Mouse (Mus musculus): Measurements from ENCODE around the gene Eif2ak4. TPM values are rescaled to one million over a fixed set of nuclear protein-coding genes. Genes with fewer than 3 reads are reported as not detected.

Eif2ak4 gene
- polyA plus RNA-seq, 1 experiment from 2014 or later: 3.1 TPM

DNA sequence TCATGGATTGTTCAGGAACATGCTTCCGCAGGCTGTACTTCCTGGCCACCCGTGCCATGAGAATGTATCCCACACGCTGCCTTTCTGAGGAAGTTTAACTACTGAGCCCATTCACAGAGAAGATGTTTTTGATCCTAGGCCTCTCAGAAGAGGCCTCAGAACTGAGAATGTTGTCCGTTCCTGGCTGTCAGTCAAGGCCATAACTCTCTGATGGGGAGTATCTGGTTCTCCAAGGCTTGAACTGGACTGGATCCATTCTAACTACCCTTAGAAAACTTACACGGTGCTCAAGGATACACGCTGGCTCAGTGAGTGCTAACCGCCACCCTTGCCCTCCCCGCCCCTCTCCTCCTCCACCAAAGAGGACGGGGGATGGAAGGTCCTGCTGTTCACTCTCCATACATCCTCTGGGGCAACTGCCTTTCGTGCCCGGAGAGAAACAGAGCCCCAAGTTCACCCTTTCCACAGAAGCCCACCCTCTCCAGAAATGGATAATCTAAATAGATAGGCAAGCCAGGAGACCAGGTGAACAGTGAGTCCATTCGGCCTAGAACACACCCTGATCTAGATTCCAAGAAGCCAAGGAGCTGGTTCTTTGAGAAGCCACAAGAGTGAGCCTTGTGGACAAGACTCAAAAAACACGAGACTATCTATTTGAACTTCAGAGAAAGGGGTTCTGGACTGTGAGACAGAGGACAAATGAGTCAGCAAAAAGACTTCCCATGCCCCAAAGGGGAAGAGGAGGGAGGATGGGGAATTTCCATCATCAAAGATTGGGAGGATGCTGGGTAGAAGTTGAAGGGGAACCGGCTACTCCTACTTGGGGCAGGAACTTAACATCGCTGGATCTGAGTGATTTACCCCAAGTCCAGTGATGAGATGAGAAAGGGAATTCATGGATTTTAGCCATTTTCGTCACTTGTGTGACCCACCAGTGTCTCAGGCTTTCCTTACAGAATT, 124.3 kb downstream of the Eif2ak4 start:
- no peak for DNase-seq

DNA sequence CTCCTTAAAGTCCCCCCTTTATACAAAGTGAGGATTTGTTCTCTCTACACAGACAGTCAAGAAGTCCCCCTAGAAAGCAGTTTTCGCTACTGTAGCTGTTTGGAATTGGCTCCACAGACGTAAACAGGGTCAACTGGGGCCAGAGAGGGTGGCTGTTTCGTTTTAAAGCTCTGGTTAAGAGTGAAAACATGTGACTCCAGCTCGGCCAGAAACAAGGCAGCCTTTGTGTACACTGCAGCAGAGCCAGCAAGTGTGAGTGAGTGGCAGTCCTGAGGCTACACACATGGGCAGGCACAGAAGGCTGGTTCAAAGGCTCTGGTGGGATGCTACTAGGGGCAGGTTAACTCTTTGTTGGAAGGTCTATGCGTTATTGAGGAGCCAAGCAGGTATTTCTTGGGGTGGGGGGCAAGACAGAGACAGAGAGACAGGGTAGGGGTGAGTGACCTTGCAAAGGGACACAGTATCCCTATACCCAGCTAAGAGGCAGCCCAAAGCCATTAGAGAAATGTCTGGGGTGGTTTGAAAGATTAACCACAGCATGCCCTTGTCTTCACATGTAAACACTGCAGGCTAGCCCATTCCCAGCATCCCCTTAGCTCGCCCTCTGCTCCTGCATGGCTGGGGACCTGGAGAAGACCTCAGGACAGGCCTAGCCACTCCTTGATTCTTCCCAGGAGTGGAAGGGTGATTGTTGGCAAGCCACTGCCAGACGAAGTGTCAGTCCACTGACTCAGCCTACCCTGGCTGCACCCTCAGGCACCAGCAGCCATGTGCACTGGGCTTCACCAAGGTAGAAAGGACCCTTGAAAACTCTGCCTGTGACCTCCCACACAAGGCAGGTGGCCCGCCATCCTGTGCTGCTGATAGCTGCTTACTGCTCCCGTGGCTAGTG, 131.9 kb downstream of the Eif2ak4 start:
- Histone ChIP-seq H3K4me2 (ENCODE audit: low read depth, low read length) (no peak overlapping the region), H3K4me3 (ENCODE audit: low read depth, low read length) (no peak overlapping the region), H3K27ac (ENCODE audit: low read depth) (peak overlapping the region; percentile 67), H3K27me3 (ENCODE audit: insufficient read depth, low read length) (no peaks in the 10 kb centered on the region), H3K36me3 (replicated peaks; ENCODE audit: insufficient read depth, low read length) (no peaks in the 10 kb centered on the region), H3K9me3 (ENCODE audit: low read length) (no peaks in the 10 kb centered on the region), H3K4me1 (ENCODE audit: insufficient read depth) (peaks cover 25% of the 10 kb centered on the region), H3K9ac (replicated peaks) (no peak overlapping the region)
- peak; percentile 56 for DNase-seq
- 38% methylated on average over 9 of the region's 9 CpGs for WGBS (ENCODE audit: insufficient replicate concordance)
- TF ChIP-seq CTCF (IDR thresholded peaks at IDR 0.05; ENCODE audit: low read depth): no peak
- TF ChIP-seq EP300 (IDR thresholded peaks at IDR 0.05; ENCODE audit: low read depth): no peak
- peak; percentile 88 for ATAC-seq

More for the DNA sequence above, 124.3 kb downstream of the Eif2ak4 start:
- no peak for TF ChIP-seq CTCF (IDR thresholded peaks at IDR 0.05; ENCODE audit: low read depth)
- TF ChIP-seq EP300 (IDR thresholded peaks at IDR 0.05; ENCODE audit: low read depth): no peak
- no peak overlapping the region for H3K4me2 ChIP-seq (ENCODE audit: low read depth, low read length)
- H3K4me3 ChIP-seq (ENCODE audit: low read depth, low read length): no peak overlapping the region
- WGBS (ENCODE audit: insufficient replicate concordance): 72% methylated on average over 16 of the region's 16 CpGs
- H3K27me3 ChIP-seq (ENCODE audit: insufficient read depth, low read length): no peaks in the 10 kb centered on the region
- H3K27ac ChIP-seq (ENCODE audit: low read depth): no peak overlapping the region
- H3K4me1 ChIP-seq (ENCODE audit: insufficient read depth): 0 out of 2 replicates have a peak, but pooled peaks cover 3% of the 10 kb centered on the region
- H3K9me3 ChIP-seq (ENCODE audit: low read length): no peaks in the 10 kb centered on the region
- H3K36me3 ChIP-seq (replicated peaks; ENCODE audit: insufficient read depth, low read length): no peaks in the 10 kb centered on the region
- H3K9ac ChIP-seq (replicated peaks): no peak overlapping the region; the same call in 1 of the 2 replicates
- ATAC-seq: no peak

DNA sequence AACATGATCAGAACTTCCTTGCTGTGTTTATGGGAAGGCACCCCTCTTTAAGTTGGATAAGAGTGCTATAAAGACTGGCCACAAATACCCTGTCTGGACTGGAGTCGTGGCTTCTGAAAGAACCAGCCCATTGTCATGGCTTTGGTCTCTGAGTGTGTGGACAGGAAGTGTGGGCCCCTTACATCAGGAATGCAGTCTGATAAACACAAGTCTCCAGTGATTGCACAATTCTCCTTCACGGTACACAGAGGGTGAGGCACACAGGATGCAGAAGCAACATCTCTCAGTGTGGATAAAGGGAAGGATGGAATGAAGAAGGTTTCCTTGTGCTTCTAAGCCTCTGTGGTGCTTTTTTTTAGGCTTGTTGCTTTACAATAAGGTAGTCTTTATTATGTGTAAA, 133.8 kb downstream of the Eif2ak4 start:
- TF ChIP-seq CTCF (IDR thresholded peaks at IDR 0.05; ENCODE audit: low read depth): no peak
- TF ChIP-seq EP300 (IDR thresholded peaks at IDR 0.05; ENCODE audit: low read depth): peak; percentile 35; the same call in 1 of the 2 replicates
- Histone ChIP-seq H3K9me3 (ENCODE audit: low read length) (no peaks in the 10 kb centered on the region), H3K27me3 (ENCODE audit: insufficient read depth, low read length) (no peaks in the 10 kb centered on the region), H3K27ac (ENCODE audit: low read depth) (no peak overlapping the region), H3K4me1 (ENCODE audit: insufficient read depth) (peaks cover 25% of the 10 kb centered on the region), H3K36me3 (replicated peaks; ENCODE audit: insufficient read depth, low read length) (no peaks in the 10 kb centered on the region), H3K9ac (replicated peaks) (no peak overlapping the region), H3K4me2 (ENCODE audit: low read depth, low read length) (no peak overlapping the region), H3K4me3 (ENCODE audit: low read depth, low read length) (no peak overlapping the region)
- peak; percentile 56; the same call in 1 of the 2 replicates for ATAC-seq
- 2% methylated on average over 2 of the region's 2 CpGs for WGBS (ENCODE audit: insufficient replicate concordance)
- no peak for DNase-seq

DNA sequence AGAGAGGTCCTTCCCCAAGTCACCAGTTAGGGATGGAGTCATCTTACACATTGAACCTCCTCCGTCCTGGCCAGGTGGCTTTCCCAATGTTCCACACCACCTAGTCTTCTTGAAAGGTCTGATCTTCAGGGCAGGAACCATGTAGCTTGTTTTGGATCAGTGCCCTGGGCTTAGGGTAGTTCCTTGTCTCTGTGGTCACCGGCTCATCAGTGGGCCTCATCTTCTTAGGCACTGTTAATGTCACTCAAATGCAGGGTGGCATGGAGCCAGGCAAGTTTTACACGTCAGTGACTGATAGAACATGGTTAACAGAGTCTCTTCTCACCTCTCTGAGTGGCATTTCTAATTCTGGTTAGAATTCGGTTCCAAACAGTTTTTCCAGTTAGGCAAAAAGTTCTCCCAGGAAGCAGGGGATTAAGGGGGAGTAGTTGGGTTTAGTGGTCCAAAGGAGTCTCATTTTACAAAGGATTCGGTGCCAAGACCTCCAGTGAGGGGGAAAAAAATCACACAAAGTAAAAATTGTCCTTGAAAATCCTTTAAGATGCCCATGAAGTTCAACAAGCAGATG, 134.8 kb downstream of the Eif2ak4 start:
- DNase-seq (no peak), ATAC-seq (no peak)
- H3K36me3 ChIP-seq (replicated peaks; ENCODE audit: insufficient read depth, low read length): no peaks in the 10 kb centered on the region
- WGBS (ENCODE audit: insufficient replicate concordance): 51% methylated on average over 5 of the region's 5 CpGs
- no peaks in the 10 kb centered on the region for H3K9me3 ChIP-seq (ENCODE audit: low read length)
- H3K9ac ChIP-seq (replicated peaks): no peak overlapping the region
- TF ChIP-seq CTCF (IDR thresholded peaks at IDR 0.05; ENCODE audit: low read depth): no peak
- TF ChIP-seq EP300 (IDR thresholded peaks at IDR 0.05; ENCODE audit: low read depth): no peak
- peaks cover 25% of the 10 kb centered on the region for H3K4me1 ChIP-seq (ENCODE audit: insufficient read depth)
- H3K4me2 ChIP-seq (ENCODE audit: low read depth, low read length): no peak overlapping the region
- no peak overlapping the region for H3K4me3 ChIP-seq (ENCODE audit: low read depth, low read length)
- no peak overlapping the region for H3K27ac ChIP-seq (ENCODE audit: low read depth)
- no peaks in the 10 kb centered on the region for H3K27me3 ChIP-seq (ENCODE audit: insufficient read depth, low read length)

DNA sequence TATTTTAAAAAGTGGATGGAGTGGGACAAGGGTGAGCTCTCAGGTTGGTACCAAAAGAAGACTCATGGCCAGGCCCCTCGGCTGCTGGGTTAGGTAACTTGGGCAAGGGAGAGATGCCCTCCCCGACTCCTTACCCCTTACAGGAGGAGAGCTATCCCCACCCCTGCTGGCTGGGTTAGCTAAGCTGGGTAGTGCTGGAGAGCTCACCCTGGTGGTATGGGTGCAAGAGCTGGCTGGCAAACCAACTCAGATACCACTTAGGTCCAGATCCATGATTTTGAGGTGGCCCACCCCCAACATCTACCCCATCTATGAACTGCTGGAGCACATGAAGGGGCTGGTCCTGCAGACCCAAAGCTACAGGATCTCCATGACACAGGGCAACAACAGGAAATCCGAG, 136.4 kb downstream of the Eif2ak4 start:
- no peaks in the 10 kb centered on the region for H3K9me3 ChIP-seq (ENCODE audit: low read length)
- 65% methylated on average over 3 of the region's 3 CpGs for WGBS (ENCODE audit: insufficient replicate concordance)
- ATAC-seq: no peak
- no peak for TF ChIP-seq CTCF (IDR thresholded peaks at IDR 0.05; ENCODE audit: low read depth)
- no peak for TF ChIP-seq EP300 (IDR thresholded peaks at IDR 0.05; ENCODE audit: low read depth)
- no peak for DNase-seq
- H3K27ac ChIP-seq (ENCODE audit: low read depth): no peak overlapping the region
- H3K4me3 ChIP-seq (ENCODE audit: low read depth, low read length): no peak overlapping the region
- no peak overlapping the region for H3K9ac ChIP-seq (replicated peaks)
- H3K36me3 ChIP-seq (replicated peaks; ENCODE audit: insufficient read depth, low read length): no peaks in the 10 kb centered on the region
- H3K4me2 ChIP-seq (ENCODE audit: low read depth, low read length): no peak overlapping the region
- H3K4me1 ChIP-seq (ENCODE audit: insufficient read depth): peaks cover 26% of the 10 kb centered on the region
- H3K27me3 ChIP-seq (ENCODE audit: insufficient read depth, low read length): no peaks in the 10 kb centered on the region

Other genes with a start within 250 kb of the Eif2ak4 start
- gene Fsip1, start 131.7 kb upstream of the Eif2ak4 start, polyA plus RNA-seq (2015; fragmentation: Nextera tagmentation; extraction: Ambion mirVana): 0.11 and 0.21 TPM in 2 replicates
- 0.05 and 0.07 TPM in 2 replicates for gene Gpr176, start 15.2 kb upstream of the Eif2ak4 start, polyA plus RNA-seq (2015; fragmentation: Nextera tagmentation; extraction: Ambion mirVana)
- gene Srp14, start 91.1 kb downstream of the Eif2ak4 start, polyA plus RNA-seq (2015; fragmentation: Nextera tagmentation; extraction: Ambion mirVana): 101 and 107 TPM in 2 replicates
- gene Bmf, start 161.1 kb downstream of the Eif2ak4 start, polyA plus RNA-seq (2015; fragmentation: Nextera tagmentation; extraction: Ambion mirVana): 1.3 TPM in 2 replicates
- 12.7 and 15.7 TPM in 2 replicates for gene Bub1b, start 209.6 kb downstream of the Eif2ak4 start, polyA plus RNA-seq (2015; fragmentation: Nextera tagmentation; extraction: Ambion mirVana)

Measured in liver, postnatal 0 days (tissue).